Mouse (Mus musculus): ENCODE results near the gene Trim14.
A peak's percentile ranks its signal among the peaks of the same experiment; 100 is the strongest.

The Trim14 gene

DNA sequence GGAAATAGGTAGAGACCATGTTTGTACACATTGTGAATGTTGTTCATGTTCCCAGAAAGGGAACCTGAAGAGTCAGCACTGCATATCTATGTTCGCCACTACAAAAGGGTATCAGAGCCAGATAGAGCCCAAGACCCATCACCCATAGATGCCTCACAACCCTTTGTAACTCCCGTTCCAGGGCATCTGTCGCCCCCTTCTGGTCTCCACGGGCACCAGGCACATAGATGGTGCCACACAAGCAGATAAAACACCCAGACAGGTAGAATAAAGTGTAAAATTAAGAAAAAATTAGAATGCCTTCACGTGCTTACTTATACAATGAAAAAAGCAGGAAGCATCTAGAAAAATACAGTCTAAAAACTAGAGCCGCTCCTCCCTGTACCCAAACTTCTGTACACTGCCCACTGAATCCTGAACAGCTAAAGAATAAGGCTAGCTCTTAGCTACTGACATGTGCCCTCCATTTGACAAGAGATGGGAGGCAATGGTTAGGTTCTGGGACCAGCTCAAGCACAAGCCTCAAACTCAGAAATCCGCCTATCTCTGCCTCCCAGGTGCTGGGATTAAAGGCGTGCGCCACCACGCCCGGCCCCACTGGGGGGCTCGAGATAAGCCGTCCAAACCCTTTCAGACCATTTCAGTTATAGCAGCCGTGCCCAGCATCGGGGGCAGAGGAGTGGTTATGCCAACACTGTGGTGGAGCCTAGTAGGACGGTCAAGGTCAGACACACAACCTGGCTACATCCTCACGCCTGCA is 9.0 kb downstream of the Trim14 start:
- no peak for DNase-seq (ENCODE audit: low spot score)

DNA sequence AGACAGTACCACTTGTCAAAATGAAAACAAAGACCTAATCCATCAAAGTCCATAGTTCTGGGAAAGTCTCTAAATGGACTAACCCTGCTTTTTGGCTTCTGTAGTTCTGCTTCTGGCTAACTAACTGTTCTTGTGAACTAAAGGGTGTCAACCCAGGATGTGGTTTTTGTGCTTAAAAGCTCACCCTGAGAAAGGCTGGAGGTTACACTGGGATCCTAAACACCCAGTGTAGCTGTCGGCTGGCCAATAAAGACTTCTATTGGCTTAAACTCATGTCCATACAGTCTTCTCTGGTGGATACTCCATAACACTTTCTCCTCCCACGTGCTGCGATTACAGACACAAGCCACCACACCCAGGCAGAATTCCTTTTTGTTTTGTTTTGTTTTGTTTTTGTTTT is 9.7 kb downstream of the Trim14 start:
- DNase-seq (ENCODE audit: low spot score), result peak; percentile 55

DNA sequence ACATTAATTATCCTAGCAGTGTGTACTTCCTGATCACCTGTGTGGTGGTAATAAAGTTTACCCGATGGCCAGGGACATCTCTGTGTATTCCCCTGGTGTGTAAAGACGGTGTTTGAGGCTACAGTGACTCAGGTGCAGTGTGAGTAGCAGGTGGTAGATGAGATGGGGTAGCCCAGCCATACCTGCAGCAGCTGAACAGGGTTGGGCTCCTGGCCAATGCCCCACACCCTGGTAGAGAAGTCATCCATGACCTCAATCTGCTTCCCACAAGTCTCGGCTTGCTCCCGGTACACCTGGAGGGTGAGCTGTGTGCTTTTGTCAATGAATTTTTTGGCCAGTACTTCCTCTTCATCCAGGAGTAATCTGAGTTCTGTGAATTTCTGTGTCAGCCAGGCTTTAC is 12.6 kb downstream of the Trim14 start:
- no peak for DNase-seq (ENCODE audit: low spot score)

DNA sequence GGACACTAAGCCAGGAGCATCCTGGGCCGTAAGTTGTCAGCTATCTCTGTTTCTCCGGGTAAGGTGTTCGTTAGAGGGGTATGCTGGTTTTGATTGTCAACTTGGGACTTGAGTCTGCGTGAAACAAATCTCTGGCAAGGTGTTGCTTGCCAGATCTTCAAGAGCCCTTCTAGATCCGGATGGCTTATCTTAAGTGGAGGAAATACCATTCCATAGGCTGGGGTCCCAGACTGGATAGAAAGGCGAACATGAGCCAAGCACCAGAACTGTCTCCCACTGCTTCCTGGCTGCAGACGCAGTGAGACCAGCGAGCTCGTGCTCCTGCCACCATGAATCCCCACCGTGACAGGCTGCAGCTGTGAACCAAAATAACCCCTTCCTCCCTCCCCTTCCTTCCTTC is 14.5 kb downstream of the Trim14 start:
- DNase-seq (ENCODE audit: low spot score), result no peak

DNA sequence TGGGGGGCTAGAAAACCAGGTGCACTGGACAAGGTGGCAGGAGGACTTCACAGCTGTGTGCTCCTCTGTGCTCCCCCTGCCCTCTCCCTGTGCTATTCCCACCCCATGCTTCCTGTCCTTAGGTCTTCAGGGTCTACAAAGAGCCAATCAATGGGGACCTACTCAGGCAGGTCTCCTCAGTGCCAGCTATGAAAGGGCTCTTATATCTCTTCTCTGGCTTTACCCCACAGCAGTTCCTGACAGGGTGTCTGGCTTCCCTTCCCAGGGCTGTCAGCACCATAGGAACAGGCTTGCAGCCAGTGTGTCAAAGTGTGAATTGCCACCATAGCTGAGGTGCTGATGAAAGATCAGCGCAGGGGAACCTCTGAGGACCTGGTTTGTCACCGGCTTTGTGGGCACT is 15.4 kb downstream of the Trim14 start:
- DNase-seq (ENCODE audit: low spot score), result no peak

DNA sequence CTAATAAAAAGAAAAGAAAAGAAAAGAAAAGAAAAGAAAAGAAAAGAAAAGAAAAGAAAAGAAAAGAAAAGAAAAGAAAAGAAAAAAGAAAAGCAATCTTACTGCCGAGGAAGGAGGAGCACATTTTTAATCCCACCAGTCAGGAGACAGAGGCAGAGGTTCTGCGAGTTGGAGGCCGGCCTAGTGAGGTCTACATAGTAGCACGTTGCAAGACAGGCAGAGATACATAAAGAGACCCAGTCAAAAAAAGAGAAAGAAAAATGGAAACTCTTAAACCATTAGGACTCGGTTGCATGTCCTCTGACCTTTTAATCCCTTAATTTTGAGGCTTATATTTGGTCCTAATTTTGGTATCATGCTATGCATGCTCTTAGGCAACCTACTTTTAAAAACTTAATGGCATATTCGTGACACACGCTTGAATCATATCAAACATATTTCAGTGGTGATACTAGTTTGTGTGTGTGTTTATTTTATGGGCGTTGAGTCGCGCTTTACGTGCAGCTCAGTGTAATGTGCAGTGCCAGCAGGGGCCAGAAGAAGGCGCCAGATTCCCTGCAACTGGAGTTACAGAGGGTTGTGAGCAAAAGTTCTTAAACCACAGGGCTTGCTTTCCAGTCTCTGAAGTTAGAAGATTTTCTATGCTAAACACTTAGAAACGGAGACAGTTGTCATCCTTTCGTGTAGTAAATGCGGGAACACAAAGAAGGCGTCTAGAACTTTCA is 28.0 kb downstream of the Trim14 start:
- peak; percentile 86 for DNase-seq (ENCODE audit: low spot score)

DNA sequence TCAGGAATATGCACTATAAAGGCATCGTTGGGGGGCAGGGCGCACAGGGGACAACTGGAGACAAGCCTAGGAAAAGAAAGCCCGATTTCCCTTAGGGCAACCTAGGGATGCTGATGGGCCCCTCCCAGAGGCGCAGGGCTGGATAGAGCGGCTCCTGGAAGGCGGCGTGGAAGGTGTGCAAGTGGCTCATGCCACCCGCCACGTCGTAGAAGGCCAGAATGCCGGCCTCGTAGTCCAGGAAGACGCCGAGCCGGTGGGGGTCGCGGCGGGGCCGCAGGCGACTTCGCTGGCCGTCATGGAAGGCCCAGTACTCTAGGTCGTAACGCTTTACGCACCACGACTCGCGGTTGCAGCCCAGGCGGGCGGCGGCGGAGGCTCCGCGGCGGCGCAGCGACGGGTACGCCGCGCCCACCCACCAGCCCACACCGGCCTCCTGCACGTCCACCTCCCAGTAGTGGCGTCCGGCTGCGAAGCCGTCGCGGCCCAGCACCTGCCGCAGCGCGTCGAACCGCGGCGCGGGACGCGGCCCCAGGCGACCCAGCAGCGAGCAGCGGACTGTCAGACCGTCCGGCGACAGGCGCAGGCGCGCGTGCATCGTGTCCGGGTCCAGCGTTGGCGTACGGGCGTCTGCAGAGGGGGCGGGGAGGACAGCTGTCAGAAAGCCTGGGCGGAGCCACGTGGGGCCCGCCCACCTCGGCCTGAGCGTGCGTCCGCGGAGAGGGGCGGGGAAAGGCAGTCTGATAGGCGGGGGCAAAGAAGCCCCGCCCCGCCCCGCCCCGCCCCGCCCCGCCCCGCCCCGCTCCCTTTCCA is 28.9 kb downstream of the Trim14 start:
- peak; percentile 85 for DNase-seq (ENCODE audit: low spot score)

DNA sequence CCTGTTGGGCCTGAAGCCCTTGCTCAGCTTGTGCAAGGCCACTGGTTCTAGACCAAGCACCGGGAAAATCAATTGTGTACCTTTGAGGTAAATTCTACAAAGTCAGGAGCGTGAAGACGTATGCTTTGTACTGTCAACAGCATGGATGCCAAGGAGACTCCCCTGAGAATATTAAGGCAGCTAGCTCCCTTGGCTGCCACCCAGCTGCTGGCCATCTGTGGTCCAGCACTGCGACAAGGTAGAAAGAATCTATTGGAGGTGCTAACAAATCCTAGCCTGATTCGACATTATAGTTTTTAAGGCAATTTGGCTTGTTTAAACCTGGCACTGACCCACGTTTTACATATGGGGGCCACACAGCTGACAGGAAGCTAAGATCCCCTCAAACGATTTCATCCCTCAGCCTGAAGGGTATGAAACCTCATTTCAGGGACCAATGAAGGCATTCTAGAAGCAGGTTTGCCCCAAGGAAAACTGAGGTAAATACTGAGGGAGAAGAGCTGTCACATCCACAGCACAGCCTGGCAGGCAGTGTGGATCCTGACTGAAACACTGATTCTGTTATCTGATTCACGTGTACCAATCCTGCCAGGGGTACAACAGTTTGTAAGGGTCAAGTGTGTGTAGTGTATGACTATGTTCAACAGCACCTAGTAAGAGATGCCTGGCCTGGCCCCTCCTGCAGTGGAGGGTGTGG is 30.4 kb downstream of the Trim14 start:
- DNase-seq (ENCODE audit: low spot score), result no peak

DNA sequence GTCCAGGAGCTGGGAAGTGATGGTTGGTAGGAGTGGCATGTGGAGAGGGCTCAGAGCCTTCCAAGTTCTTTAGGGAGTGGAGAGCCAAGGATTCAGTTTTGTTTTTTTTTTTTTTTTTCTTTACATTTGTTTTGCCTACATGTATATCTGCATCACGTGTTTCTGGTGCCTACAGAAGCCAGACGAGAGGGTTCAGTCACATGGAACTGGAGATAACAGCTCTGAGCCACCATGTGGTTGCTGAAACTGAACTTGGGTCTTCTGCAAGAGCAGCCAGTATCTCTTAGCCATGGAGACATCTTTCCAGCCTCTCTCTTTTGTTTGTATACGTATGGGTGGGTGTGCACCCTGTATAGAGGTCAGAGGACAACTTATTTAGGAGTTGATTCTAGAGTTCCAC is 32.1 kb downstream of the Trim14 start:
- no peak for DNase-seq (ENCODE audit: low spot score)

DNA sequence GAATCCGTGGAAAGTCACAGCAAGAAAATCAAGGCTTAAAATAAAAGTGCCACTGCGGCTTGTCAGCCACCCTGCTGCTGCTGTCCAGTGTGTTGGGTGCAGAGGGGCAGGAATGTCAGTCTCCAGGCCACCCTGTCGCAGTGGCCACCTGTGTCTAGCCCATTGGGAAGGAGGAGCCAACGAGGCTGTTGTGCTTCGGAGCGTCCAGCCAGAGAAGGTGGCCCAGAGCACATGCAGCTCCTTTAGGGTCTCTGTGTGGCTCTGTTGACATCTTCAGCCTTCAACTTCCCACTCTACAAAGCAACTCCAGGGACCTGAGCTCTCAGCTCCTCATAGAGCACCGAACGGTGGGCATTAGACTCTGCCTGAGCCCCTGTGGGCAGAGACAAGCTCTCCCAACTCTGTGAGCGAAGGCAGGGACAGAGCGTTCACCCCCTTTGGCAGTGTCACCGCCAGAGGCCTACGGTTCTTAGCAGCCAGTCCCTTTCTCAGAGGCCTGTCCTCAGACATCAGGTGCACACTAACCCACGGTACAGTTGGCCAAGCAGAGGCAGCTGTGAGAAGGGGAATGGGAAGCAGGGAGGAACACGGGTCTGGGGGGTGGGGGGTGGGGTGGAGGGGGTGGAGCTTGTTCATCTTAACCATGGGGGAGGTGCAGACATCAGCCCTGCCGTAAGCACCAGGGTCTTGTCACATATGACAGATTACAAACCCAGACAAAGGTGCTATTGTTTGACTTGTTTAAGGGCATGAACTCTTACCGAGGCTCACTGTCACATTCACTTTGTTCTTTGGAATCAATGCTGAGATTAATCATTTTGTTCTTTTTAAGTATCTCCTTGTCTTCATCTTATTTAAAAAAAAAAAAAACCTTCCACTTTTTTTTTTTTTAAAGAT is 33.1 kb downstream of the Trim14 start:
- no peak for DNase-seq (ENCODE audit: low spot score)

DNA sequence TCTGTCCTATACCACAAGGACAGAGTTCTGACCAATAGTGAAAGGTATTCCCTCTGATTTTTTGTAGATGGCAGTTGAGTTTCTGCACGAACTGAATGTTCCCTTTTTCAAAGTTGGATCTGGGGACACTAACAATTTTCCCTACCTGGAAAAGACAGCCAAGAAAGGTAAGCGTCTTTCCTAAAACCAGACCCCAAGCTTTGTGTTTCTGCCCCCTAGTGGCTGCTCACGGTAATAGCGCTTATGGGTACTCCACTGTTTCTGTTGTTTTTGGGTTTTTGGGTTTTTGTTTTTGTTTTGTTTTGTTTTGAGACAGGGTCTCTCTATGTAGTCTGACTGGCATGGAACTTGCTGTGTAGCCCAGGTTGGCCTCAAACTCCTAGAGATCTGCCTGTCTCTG is 37.0 kb downstream of the Trim14 start:
- DNase-seq (ENCODE audit: low spot score), result peak; percentile 30

DNA sequence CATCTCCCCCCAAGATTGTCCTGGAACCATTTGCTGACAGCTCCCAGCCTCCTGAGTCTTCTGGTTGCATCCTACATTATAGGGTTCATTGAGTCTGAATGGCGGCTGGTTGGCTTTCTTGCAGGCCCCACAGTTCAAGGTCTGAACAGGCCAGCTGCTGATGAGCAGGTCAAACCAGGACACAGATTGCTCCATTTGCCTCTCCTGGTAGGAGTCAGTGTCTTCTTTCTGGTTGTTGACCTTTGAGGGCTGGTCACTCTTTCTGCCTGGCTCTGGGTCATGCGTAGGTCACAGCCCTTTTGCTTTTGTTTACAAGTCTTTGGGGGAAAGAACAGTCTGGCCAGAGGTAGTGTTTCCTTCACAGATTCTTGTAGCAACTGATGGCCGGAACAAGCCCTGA is 37.4 kb downstream of the Trim14 start:
- no peak for DNase-seq (ENCODE audit: low spot score)

DNA sequence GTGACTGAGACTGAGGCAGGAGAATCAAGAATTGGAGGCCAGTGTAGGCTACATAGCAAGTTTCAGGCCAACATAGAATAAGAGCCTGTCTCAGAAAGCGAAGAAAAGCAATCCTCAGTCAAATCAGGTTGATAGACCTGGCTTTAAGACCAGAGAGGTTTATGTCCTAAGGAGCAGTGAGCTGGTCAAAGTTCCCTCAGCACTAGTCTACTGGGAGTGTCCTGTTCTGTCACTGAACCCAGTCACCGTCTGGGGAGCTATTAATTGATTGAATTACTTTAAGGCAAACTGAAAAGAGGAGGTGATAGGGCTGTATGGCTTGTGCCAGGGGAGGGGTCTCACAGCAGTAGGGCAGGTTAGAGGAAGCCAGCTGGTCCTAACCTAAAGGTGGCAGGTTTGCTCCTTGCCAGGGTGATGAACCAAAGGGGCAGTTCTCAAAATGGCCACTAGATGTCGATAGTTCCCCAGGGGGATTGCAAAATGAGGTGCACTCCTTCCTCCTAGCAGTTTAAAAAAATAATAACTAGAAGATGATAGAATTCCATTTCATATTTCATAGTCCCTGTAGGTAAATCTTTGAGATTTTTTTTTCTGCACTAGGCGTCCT is 38.6 kb downstream of the Trim14 start:
- peak; percentile 77 for DNase-seq (ENCODE audit: low spot score)

DNA sequence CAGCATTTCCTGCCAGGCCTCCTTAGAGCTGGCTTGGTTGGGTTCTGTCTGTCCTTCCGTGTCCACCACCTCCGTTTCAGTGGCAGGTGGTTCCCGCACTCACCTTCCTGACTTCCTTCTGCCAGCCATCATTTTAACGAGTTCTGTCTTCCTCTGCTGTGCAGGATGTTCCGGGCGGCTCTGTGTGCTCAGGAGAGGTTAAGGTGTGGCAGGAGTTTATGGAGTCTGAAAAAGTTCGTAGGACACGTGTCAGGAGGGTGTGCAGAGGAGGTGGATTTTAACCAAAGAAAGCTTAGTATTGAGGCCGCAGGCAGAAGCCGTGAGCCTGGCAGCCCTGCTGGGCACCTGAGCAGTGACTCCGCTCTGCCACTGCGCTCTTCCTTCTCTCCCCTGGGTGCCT is 40.4 kb downstream of the Trim14 start:
- DNase-seq (ENCODE audit: low spot score), result no peak

DNA sequence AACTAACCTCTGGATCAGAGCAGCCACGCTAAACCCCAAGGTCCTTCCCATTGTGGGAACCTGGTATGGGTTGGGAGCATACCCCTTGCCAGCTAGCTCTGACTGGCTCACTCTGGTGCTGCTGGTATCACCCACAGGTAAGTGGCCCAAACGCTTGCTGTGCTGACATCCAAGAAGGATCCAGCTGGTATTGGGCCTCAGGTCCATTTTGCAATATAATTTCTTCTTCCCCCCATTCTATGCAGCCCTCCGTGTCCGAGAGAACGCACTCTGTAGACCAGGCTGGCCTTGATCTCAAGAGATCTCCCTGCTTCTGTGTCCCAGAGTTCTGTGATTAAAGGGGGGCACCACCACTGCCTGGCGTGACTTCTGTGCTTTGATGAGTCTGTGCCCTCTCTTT is 42.9 kb downstream of the Trim14 start:
- DNase-seq (ENCODE audit: low spot score), result no peak

DNA sequence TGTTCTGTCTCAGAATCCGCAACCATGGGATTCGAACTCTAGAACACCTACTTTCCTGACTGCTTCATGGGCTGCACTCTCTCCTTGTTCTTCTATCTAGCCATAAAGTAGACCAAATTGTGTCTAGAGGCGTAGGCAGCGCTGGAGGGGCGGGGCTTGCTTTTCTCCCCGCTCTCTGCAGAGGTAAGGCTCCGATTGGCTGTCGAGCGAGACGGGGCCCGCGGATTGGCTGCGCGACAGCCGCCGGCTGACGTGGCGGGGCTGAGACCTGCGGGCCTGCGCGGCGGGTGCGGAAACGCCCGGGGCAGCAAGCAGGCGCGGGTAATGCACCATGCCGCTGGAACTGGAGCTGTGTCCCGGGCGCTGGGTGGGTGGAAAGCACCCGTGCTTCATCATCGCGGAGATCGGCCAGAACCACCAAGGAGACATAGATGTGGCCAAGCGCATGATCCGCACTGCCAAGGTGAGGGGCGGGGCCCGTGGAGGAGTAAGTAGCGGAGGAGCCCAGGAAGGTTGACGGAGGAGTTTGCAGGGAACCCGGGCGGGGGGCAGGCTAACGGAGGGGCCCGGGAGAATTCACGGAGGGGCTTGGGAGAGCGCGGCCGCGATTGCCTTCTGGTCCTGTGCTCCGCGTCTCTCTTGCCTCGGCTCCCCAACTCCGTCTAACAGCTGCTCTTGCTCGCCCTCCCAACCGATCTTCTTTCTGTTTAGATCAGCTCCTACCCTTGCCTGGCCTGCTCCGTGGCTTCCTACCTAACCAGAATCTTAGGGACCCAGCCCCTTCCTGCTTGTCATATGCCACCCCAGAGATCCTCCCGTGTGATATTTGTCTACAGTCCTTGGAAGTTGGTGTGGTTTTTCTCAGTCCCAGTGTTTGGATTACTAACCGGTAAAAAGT is 46.7 kb downstream of the Trim14 start, which contains the start of gene Nans:
Gene Nans, plus strand, starts transcription at position 221 of the 898 bp plus-strand sequence.
- peak; percentile 96 for DNase-seq (ENCODE audit: low spot score)

DNA sequence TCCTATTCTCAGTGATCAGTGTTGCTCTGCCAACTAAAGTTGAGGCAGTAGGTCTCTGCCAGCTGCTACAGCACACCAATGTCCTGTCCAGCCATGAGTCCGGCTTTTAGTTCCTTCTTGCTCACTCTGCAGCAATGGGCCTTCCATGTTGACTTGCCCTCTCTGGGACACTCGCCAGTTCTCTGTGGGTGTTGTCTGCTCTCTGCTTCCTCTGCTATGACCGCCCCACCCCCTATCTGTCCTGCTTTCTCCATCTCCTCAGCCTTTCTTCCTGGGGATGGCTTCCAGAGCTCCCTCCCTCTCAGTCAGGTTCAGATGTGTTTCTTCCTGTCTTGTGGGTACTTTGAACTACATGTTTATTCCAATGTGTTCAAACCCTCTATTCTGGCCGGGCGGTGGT is 48.6 kb downstream of the Trim14 start:
- peak; percentile 12 for DNase-seq (ENCODE audit: low spot score)

DNA sequence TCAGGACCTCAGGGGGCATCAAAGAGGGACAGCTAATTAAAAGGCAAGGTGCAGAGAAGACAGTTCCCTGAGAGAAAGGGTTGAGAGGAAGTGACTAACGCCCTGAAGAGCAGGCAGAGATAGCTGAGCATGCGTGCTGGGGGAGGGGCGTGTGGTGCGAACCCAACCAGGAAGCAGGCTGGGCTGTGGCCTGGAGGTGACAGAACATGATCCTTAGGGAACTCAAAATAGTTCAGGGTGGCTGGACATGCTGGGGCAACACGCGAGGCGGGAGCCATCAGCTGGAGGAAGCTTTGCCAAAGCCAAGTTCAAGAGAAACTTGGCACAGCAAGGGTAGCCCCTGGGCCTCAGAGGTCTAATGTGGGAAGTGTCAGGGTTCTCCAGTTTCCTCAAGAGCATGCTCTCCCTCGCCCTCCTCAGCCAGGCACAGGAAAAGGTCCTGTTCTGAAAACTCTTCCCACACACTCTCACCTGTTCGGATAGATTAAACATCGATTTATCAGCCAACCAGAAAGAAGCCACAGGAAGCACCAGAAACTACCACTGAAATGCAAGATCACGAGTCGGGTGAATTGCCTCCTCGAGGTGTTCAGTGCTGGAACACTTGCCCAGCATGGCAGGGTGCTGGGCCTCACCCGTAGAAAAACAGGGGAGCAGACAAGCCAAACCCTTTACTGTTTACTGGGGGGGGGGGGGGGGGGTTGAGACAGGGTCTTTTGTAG is 50.1 kb downstream of the Trim14 start:
- peak; percentile 83 for DNase-seq (ENCODE audit: low spot score)

DNA sequence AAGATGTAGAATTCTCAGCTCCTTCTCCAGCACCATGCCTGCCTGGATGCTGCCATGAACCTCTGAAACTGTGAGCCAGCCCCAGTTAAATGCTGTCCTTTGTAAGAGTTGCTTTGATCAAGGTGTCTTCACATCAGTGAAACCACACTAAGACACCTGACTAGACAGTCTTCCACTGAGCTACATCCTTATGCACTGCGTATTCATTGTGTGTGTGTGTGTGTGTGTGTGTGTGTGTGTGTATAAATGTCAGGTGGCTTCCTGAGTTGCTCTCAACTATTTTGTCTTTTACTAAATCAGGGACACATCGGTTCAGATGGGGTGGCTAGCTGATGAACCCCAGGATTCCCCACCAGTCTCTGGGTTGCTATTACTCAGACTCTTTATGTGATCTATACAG is 56.9 kb downstream of the Trim14 start:
- peak; percentile 52 for DNase-seq (ENCODE audit: low spot score)

All from T-cell, adult 2 months (primary cell).